Mouse (Mus musculus) heart, embryonic 12.5 days (tissue): Measurements from ENCODE around the gene Thbd. TPM values are rescaled to one million over a fixed set of nuclear protein-coding genes. Genes with fewer than 3 reads are reported as not detected.

Source experiments
- ATAC-seq: fragments of 200-750 bp; cut with Nextera tagmentation; 2 replicates; pipeline ENCODE4 v1.8.0; 2017; ENCODE audit warnings: moderate TSS enrichment, moderate library complexity; ENCODE audit not compliant: insufficient number of reproducible peaks, low FRiP score
- H3K27ac ChIP-seq: fragments of 300-500 bp; sonication (generic); 2 replicates; pipeline ENCODE4 v1.5.1; 2016; ENCODE audit warnings: mild to moderate bottlenecking, moderate library complexity; ENCODE audit not compliant: poor library complexity, severe bottlenecking
- H3K27me3 ChIP-seq: fragments of 300-500 bp; sonication (generic); replicated peaks from 2 replicates; pipeline ENCODE4 v1.6.1; 2016; ENCODE audit warnings: mild to moderate bottlenecking, moderate library complexity
- H3K36me3 ChIP-seq: fragments of 300-500 bp; sonication (generic); 2 replicates; pipeline ENCODE4 v1.6.1; 2016; ENCODE audit warnings: mild to moderate bottlenecking, moderate library complexity
- H3K4me1 ChIP-seq: fragments of 300-500 bp; sonication (generic); replicated peaks from 2 replicates; pipeline ENCODE4 v1.6.1; 2016; ENCODE audit warnings: mild to moderate bottlenecking
- H3K4me2 ChIP-seq: fragments of 300-500 bp; sonication (generic); 2 replicates; pipeline ENCODE4 v1.6.1; 2016; ENCODE audit warnings: mild to moderate bottlenecking, moderate library complexity
- H3K4me3 ChIP-seq: fragments of 300-500 bp; sonication (generic); 2 replicates; pipeline ENCODE4 v1.5.1; 2016; ENCODE audit warnings: mild to moderate bottlenecking
- H3K9ac ChIP-seq: fragments of 300-500 bp; sonication (generic); 2 replicates; pipeline ENCODE4 v1.6.1; 2016; ENCODE audit warnings: mild to moderate bottlenecking, moderate library complexity
- H3K9me3 ChIP-seq: fragments of 300-500 bp; sonication (generic); replicated peaks from 2 replicates; pipeline ENCODE4 v1.6.1; 2016; ENCODE audit warnings: mild to moderate bottlenecking, moderate library complexity
- WGBS: fragments of 180-500 bp; shearing (Covaris S2); methylation state at CpG from one replicate; pipeline ENCODE4 v1.1.7; 2016; 5-methylcytosine and 5-hydroxymethylcytosine counted together
- polyA plus RNA-seq: library from polyadenylated mRNA; unstranded; fragments of >200 nt; fragmentation: Nextera tagmentation; extraction: Ambion mirVana; gene quantifications from 2 replicates; pipeline ENCODE4 v1.2.1, GENCODE M21; 2016

Gene Thbd
- polyA plus RNA-seq, 1 experiment from 2014 or later: 13.0 TPM

GRCm38 (mm10) chr2:148381076-148381475 is 26.9 kb downstream of the Thbd start:
- H3K27me3 ChIP-seq: peaks cover 33% of the 10 kb centered on the region
- H3K27ac ChIP-seq: no peak overlapping the region
- 81% methylated on average over 2 of the region's 2 CpGs for WGBS
- no peak overlapping the region for H3K4me2 ChIP-seq
- no peak overlapping the region for H3K4me3 ChIP-seq
- no peaks in the 10 kb centered on the region for H3K36me3 ChIP-seq
- H3K9me3 ChIP-seq: no peaks in the 10 kb centered on the region
- H3K9ac ChIP-seq: no peak overlapping the region
- no peaks in the 10 kb centered on the region for H3K4me1 ChIP-seq
- no peak for ATAC-seq

GRCm38 (mm10) chr2:148379899-148380413 is 28.0 kb downstream of the Thbd start:
- Histone ChIP-seq H3K4me3 (no peak overlapping the region), H3K27me3 (peaks cover 41% of the 10 kb centered on the region), H3K9me3 (no peaks in the 10 kb centered on the region), H3K4me2 (no peak overlapping the region), H3K9ac (no peak overlapping the region), H3K27ac (no peak overlapping the region), H3K36me3 (no peaks in the 10 kb centered on the region), H3K4me1 (peaks cover 4% of the 10 kb centered on the region; the same call in 1 of the 2 replicates)
- no peak for ATAC-seq
- 76% methylated on average over 1 of the region's 1 CpGs for WGBS

- no peak overlapping the region for H3K4me2 ChIP-seq
- H3K36me3 ChIP-seq: no peaks in the 10 kb centered on the region
- H3K27me3 ChIP-seq: peaks cover 37% of the 10 kb centered on the region
- H3K27ac ChIP-seq: no peak overlapping the region
- peaks cover 8% of the 10 kb centered on the region for H3K4me1 ChIP-seq
- ATAC-seq: no peak
- no peaks in the 10 kb centered on the region for H3K9me3 ChIP-seq
- no peak overlapping the region for H3K4me3 ChIP-seq
- 74% methylated on average over 1 of the region's 1 CpGs for WGBS
- no peak overlapping the region for H3K9ac ChIP-seq
Measured at GRCm38 (mm10) chr2:148378817-148379342, 29.1 kb downstream of the Thbd start.

- WGBS: 63% methylated on average over 10 of the region's 10 CpGs
- H3K27me3 ChIP-seq: peaks cover 28% of the 10 kb centered on the region
- ATAC-seq: no peak
Measured at GRCm38 (mm10) chr2:148375326-148376150, 32.5 kb downstream of the Thbd start.

GRCm38 (mm10) chr2:148373602-148374071 is 34.4 kb downstream of the Thbd start:
- H3K27me3 ChIP-seq: peaks cover 33% of the 10 kb centered on the region
- 0 out of 2 replicates have a peak, but pooled peaks have one; percentile 39 for ATAC-seq
- H3K4me3 ChIP-seq: no peak overlapping the region
- peaks cover 31% of the 10 kb centered on the region for H3K4me1 ChIP-seq
- H3K36me3 ChIP-seq: no peaks in the 10 kb centered on the region
- no peaks in the 10 kb centered on the region for H3K9me3 ChIP-seq
- 12% methylated on average over 2 of the region's 2 CpGs for WGBS
- no peak overlapping the region for H3K27ac ChIP-seq
- no peak overlapping the region for H3K9ac ChIP-seq
- no peak overlapping the region for H3K4me2 ChIP-seq

More at GRCm38 (mm10) chr2:148375326-148376150, 32.5 kb downstream of the Thbd start:
- Histone ChIP-seq H3K9me3 (no peaks in the 10 kb centered on the region), H3K4me2 (no peak overlapping the region), H3K4me1 (peaks cover 31% of the 10 kb centered on the region), H3K9ac (no peak overlapping the region), H3K4me3 (no peak overlapping the region), H3K36me3 (no peaks in the 10 kb centered on the region), H3K27ac (no peak overlapping the region)

GRCm38 (mm10) chr2:148371743-148372630 is 36.0 kb downstream of the Thbd start:
- peak; percentile 33; the same call in 1 of the 2 replicates for ATAC-seq
- WGBS: 34% methylated on average over 4 of the region's 4 CpGs
- no peak overlapping the region for H3K4me2 ChIP-seq
- H3K4me1 ChIP-seq: peaks cover 31% of the 10 kb centered on the region
- H3K27me3 ChIP-seq: peaks cover 19% of the 10 kb centered on the region
- no peak overlapping the region for H3K4me3 ChIP-seq
- no peak overlapping the region for H3K27ac ChIP-seq
- no peaks in the 10 kb centered on the region for H3K9me3 ChIP-seq
- no peaks in the 10 kb centered on the region for H3K36me3 ChIP-seq
- H3K9ac ChIP-seq: no peak overlapping the region

- Histone ChIP-seq H3K4me1 (no peaks in the 10 kb centered on the region), H3K4me3 (no peak overlapping the region), H3K27ac (no peak overlapping the region), H3K4me2 (no peak overlapping the region), H3K9ac (no peak overlapping the region), H3K36me3 (no peaks in the 10 kb centered on the region), H3K27me3 (peaks cover 11% of the 10 kb centered on the region; the same call in 1 of the 2 replicates), H3K9me3 (no peaks in the 10 kb centered on the region)
- WGBS: 47% methylated on average over 1 of the region's 1 CpGs
- no peak for ATAC-seq
Measured at GRCm38 (mm10) chr2:148365227-148365626, 42.8 kb downstream of the Thbd start.

GRCm38 (mm10) chr2:148364536-148364935 is 43.5 kb downstream of the Thbd start:
- 88% methylated on average over 3 of the region's 3 CpGs for WGBS
- no peak overlapping the region for H3K4me3 ChIP-seq
- no peak for ATAC-seq
- no peak overlapping the region for H3K9ac ChIP-seq
- H3K4me2 ChIP-seq: no peak overlapping the region
- no peaks in the 10 kb centered on the region for H3K9me3 ChIP-seq
- peaks cover 11% of the 10 kb centered on the region; the same call in 1 of the 2 replicates for H3K27me3 ChIP-seq
- no peaks in the 10 kb centered on the region for H3K4me1 ChIP-seq
- no peaks in the 10 kb centered on the region for H3K36me3 ChIP-seq
- no peak overlapping the region for H3K27ac ChIP-seq

GRCm38 (mm10) chr2:148357145-148357544 is 50.8 kb downstream of the Thbd start:
- WGBS: 78% methylated on average over 1 of the region's 1 CpGs
- no peak for ATAC-seq

More at GRCm38 (mm10) chr2:148357145-148357544, 50.8 kb downstream of the Thbd start:
- Histone ChIP-seq H3K9me3 (no peaks in the 10 kb centered on the region), H3K36me3 (no peaks in the 10 kb centered on the region), H3K27me3 (0 out of 2 replicates have a peak, but pooled peaks cover 5% of the 10 kb centered on the region), H3K4me3 (no peak overlapping the region), H3K27ac (no peak overlapping the region), H3K9ac (no peak overlapping the region), H3K4me1 (no peaks in the 10 kb centered on the region), H3K4me2 (no peak overlapping the region)
